Mouse (Mus musculus) neutrophil, adult 5-6 weeks (primary cell): ENCODE results near the gene Cers5. TPM values are rescaled to one million over a fixed set of nuclear protein-coding genes. Genes with fewer than 3 reads are reported as not detected.

Experiments used
- ATAC-seq: fragments of 151-379, 151-347 bp; 2 replicates; pipeline ENCODE4 v1.8.0; 2017; ENCODE audit warnings: mild to moderate bottlenecking, moderate TSS enrichment; ENCODE audit not compliant: insufficient number of reproducible peaks, poor library complexity, low FRiP score, severe bottlenecking; ENCODE audit errors: extremely low read depth
- total RNA-seq: library from RNA; stranded (forward); fragments of 200-1000 nt; gene quantifications from 2 replicates; pipeline ENCODE4 v1.2.3, GENCODE M21; 2017

Cers5 gene
- total RNA-seq, 1 experiment from 2014 or later, result 34.4 TPM

DNA sequence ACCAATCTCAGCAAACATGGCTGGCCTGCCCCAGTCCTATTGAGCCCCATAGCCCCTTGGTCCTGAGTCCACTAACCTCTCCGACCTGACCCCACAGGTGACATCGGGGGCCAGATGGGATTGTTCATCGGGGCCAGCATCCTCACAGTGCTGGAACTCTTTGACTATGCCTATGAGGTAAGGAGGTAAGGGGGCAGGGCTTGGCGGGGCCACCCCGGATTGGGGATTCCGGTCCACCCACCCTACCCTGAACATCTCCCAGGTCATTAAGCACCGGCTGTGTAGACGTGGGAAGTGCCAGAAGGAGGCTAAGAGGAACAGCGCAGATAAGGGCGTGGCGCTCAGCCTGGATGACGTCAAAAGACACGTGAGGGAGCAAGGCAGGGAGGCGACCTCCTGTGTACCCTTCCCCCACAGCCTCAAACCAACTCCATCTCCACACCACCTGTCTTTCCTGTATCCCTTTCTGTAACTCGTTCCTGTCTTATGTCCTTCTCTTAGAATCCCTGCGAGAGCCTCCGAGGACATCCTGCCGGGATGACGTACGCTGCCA lies 74.1 kb downstream of the Cers5 start:
- no peak for ATAC-seq

DNA sequence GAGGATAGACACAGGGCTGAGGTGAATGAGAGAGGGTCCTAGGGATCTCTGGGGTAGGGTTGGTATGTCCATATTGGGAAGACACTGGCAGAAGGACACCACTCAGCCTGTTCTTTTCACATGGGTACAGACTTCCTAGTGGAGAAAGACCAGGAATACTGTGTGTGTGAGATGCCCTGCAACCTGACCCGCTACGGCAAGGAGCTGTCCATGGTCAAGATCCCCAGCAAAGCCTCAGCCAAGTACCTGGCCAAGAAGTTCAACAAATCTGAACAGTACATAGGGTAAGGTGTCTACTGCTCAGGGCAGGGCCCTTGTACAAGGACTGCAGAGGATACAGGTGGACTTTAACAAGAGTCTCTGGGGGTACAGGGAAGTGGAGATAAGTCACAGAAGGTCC lies 75.4 kb downstream of the Cers5 start:
- ATAC-seq, result no peak

DNA sequence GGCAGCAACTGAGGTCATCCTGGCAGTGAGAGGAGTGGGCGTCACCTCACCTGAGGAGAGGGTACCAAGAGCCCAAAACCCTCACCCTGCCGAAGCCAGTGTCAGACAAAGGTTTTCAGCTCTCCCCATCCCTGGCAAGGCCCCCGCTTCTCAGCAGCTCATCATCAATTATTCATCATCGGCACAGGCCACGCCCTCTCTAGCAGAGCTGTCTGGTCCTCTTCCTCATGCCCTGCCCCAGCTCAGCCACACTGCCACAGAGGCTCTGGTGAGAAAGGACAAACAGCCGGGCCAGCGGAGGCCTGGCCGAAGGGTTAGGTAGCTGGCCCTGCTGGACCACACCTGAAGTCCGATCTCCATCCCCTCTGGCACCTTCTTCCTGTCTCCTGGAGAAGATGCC lies 80.7 kb downstream of the Cers5 start:
- ATAC-seq, result no peak

DNA sequence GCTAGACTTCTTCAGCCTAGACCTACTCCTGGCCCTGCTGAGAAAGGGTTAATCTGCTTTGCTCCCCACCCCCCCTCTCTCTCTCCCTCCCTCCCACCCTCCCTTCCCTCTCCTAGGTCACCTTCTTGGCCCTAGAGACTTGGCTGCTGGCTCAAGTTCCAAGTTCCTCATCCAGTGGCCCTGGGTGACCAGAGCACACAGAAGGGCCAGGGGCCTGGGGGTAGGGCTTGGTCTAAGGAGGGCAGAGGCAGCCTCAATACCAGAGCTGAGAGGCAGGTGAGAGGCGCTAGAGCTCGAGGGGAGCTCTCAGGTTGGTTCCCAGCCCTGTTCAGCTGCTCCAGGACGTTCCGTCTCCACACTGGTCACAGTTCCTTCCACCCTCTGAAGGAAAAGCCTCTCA lies 81.8 kb downstream of the Cers5 start:
- no peak for ATAC-seq

DNA sequence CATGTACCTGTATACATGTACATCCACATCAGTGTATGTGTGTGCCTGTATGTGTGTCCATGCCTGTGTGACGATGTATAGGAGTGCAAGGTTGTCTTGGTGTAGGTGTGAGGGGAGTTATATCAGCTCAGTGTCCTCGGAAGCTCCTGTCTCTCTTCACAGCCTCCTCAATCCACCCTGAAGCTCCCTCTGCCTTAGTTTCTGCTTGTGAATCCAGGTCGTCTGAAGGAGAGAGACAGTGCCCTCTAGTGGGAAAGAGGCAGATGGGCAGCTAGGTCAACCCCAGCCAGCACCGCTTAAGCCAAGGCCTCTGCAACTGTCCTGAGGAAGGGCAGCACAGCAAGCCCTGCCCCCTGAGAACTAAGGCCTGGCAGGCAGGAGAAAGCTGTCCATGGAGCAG lies 84.0 kb downstream of the Cers5 start:
- peak; percentile 73 for ATAC-seq

Other genes starting within 250 kb of the Cers5 start
- gene Faim2, start 244.7 kb downstream of the Cers5 start, total RNA-seq, result not detected in 2 replicates
- gene Aqp2, start 193.8 kb downstream of the Cers5 start, total RNA-seq, result not detected in 2 replicates
- gene Aqp5, start 182.1 kb downstream of the Cers5 start, total RNA-seq, result not detected in 2 replicates
- gene Aqp6, start 171.5 kb downstream of the Cers5 start, total RNA-seq, result not detected in 2 replicates
- gene Racgap1, start 121.2 kb downstream of the Cers5 start, total RNA-seq, result 6.6 and 8.5 TPM in 2 replicates
- gene Asic1, start 102.5 kb downstream of the Cers5 start, total RNA-seq, result 0.23 TPM in 1 of 2 replicates, not detected in the other
- gene Smarcd1, start 70.8 kb downstream of the Cers5 start, total RNA-seq, result 28.9 and 29.6 TPM in 2 replicates
- gene Gm17349, start 67.4 kb downstream of the Cers5 start, total RNA-seq, result not detected in 2 replicates
- gene Gpd1, start 55.4 kb downstream of the Cers5 start, total RNA-seq, result 1.1 TPM in 1 of 2 replicates, not detected in the other
- gene Cox14, start 47.3 kb downstream of the Cers5 start, total RNA-seq, result 24.1 and 29.8 TPM in 2 replicates
- 1.1 and 2.1 TPM in 2 replicates for gene Lima1, start 102.6 kb upstream of the Cers5 start, total RNA-seq
- not detected in 2 replicates for gene Fam186a, start 194.2 kb upstream of the Cers5 start, total RNA-seq
- gene Larp4, start 197.2 kb upstream of the Cers5 start, total RNA-seq, result 52.7 and 58.3 TPM in 2 replicates